Mouse (Mus musculus) midbrain, embryonic 16.5 days (tissue): ENCODE measurements around the gene Lamtor2. TPM values are rescaled to one million over a fixed set of nuclear protein-coding genes. Genes with fewer than 3 reads are reported as not detected.
A peak's percentile ranks its signal among the peaks of the same experiment; 100 is the strongest.

Experiments
- ATAC-seq: fragments of 200-750 bp; cut with Nextera tagmentation; 2 replicates; pipeline ENCODE4 v1.8.0; 2017; ENCODE audit warnings: moderate TSS enrichment
- H3K27ac ChIP-seq: fragments of 300-500 bp; sonication (generic); 2 replicates; pipeline ENCODE4 v1.5.1; 2014; ENCODE audit warnings: mild to moderate bottlenecking, low read length, mixed read lengths
- H3K27me3 ChIP-seq: fragments of 300-500 bp; sonication (generic); 2 replicates; pipeline ENCODE4 v1.6.1; 2014; ENCODE audit warnings: low read depth, low read length, mixed read lengths; ENCODE audit not compliant: control insufficient read depth, insufficient read depth
- H3K36me3 ChIP-seq: fragments of 300-500 bp; sonication (generic); 2 replicates; pipeline ENCODE4 v1.6.1; 2014; ENCODE audit warnings: mild to moderate bottlenecking, low read length, moderate library complexity, mixed read lengths; ENCODE audit not compliant: control insufficient read depth, insufficient read depth
- H3K4me1 ChIP-seq: fragments of 300-500 bp; sonication (generic); 2 replicates; pipeline ENCODE4 v1.6.1; 2014; ENCODE audit warnings: mild to moderate bottlenecking, low read length, mixed read lengths; ENCODE audit not compliant: control insufficient read depth, insufficient read depth
- H3K4me2 ChIP-seq: fragments of 300-500 bp; sonication (generic); 2 replicates; pipeline ENCODE4 v1.6.1; 2014; ENCODE audit warnings: mild to moderate bottlenecking, low read length, mixed read lengths
- H3K4me3 ChIP-seq: fragments of 300-500 bp; sonication (generic); 2 replicates; pipeline ENCODE4 v1.5.1; 2014; ENCODE audit warnings: low read depth, mild to moderate bottlenecking, low read length, moderate library complexity, mixed read lengths
- H3K9ac ChIP-seq: fragments of 300-500 bp; sonication (generic); 2 replicates; pipeline ENCODE4 v1.6.1; 2014; ENCODE audit warnings: low read depth, low read length, mixed read lengths
- H3K9me3 ChIP-seq: fragments of 300-500 bp; sonication (generic); replicated peaks from 2 replicates; pipeline ENCODE4 v1.6.1; 2014; ENCODE audit warnings: mild to moderate bottlenecking, low read length, mixed read lengths; ENCODE audit not compliant: control insufficient read depth, poor library complexity, severe bottlenecking
- WGBS: fragments of 180-500 bp; shearing (Covaris S2); extraction: QIAGEN DNeasy Blood & Tissue Kit; methylation state at CpG from one replicate; pipeline ENCODE4 v1.1.7; 2014; 5-methylcytosine and 5-hydroxymethylcytosine counted together
- polyA plus RNA-seq: library from polyadenylated mRNA; unstranded; fragments of >200 nt; fragmentation: Nextera tagmentation; extraction: Ambion mirVana; gene quantifications from 2 replicates; pipeline ENCODE4 v1.2.1, GENCODE M21; 2015

Gene Lamtor2
- polyA plus RNA-seq, 1 experiment from 2014 or later, result 193 TPM

- no peak overlapping the region for H3K4me3 ChIP-seq
- WGBS, result 38% methylated on average over 5 of the region's 5 CpGs
- no peaks in the 10 kb centered on the region for H3K27me3 ChIP-seq
- H3K27ac ChIP-seq, result peak overlapping the region; percentile 59; the same call in 1 of the 2 replicates
- no peaks in the 10 kb centered on the region for H3K9me3 ChIP-seq
- H3K36me3 ChIP-seq, result peaks cover 28% of the 10 kb centered on the region
- H3K9ac ChIP-seq, result no peak overlapping the region
- peaks cover 52% of the 10 kb centered on the region for H3K4me1 ChIP-seq
- no peak for ATAC-seq
- H3K4me2 ChIP-seq, result no peak overlapping the region
Observed at GRCm38 (mm10) chr3:88540085-88540484, 12.8 kb downstream of the Lamtor2 start.

DNA sequence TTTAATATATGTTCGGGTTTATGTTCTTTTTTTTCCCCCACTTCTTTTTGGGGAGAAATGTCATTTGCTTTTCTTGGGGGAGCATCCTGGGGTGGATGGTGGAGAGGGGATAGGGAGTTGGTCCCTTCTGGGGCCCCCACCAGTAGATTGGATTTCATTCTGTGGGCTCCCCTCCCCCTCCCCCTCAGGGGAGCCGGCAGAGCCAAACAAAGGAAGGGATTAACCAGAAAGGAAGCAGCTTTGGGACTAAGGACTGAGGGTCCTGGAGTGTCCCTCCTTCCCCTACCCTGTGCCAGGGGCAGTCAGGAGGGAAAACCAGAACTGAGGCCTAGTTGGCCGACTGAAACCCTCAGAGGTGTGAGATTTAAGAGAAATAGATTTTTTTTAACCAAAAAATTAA lies 13.5 kb downstream of the Lamtor2 start:
- Histone ChIP-seq H3K9me3 (no peaks in the 10 kb centered on the region), H3K27ac (peak overlapping the region; percentile 53; the same call in 1 of the 2 replicates), H3K9ac (no peak overlapping the region), H3K4me2 (no peak overlapping the region), H3K36me3 (peaks cover 28% of the 10 kb centered on the region), H3K4me3 (no peak overlapping the region), H3K4me1 (peaks cover 59% of the 10 kb centered on the region), H3K27me3 (no peaks in the 10 kb centered on the region)
- 1% methylated on average over 3 of the region's 3 CpGs for WGBS
- no peak for ATAC-seq

- Histone ChIP-seq H3K4me3 (no peak overlapping the region), H3K9me3 (no peaks in the 10 kb centered on the region), H3K4me1 (peaks cover 61% of the 10 kb centered on the region), H3K4me2 (no peak overlapping the region), H3K36me3 (peaks cover 28% of the 10 kb centered on the region), H3K9ac (no peak overlapping the region), H3K27ac (peak overlapping the region; percentile 53), H3K27me3 (no peaks in the 10 kb centered on the region)
- ATAC-seq, result no peak
- WGBS, result 15% methylated on average over 9 of the region's 9 CpGs
Observed at GRCm38 (mm10) chr3:88538271-88539145, 14.4 kb downstream of the Lamtor2 start.

GRCm38 (mm10) chr3:88537146-88537545 lies 15.7 kb downstream of the Lamtor2 start:
- Histone ChIP-seq H3K4me1 (peaks cover 61% of the 10 kb centered on the region), H3K27ac (0 out of 2 replicates have a peak overlapping the region, but pooled peaks have one; percentile 9), H3K4me2 (peak overlapping the region; percentile 93; the same call in 1 of the 2 replicates), H3K36me3 (peaks cover 28% of the 10 kb centered on the region), H3K9ac (peak overlapping the region; percentile 51), H3K4me3 (no peak overlapping the region; the same call in 1 of the 2 replicates), H3K9me3 (no peaks in the 10 kb centered on the region), H3K27me3 (no peaks in the 10 kb centered on the region)
- WGBS, result 56% methylated on average over 6 of the region's 6 CpGs
- no peak for ATAC-seq

- H3K27ac ChIP-seq, result peak overlapping the region; percentile 23; the same call in 1 of the 2 replicates
- H3K9ac ChIP-seq, result peak overlapping the region; percentile 51
- H3K9me3 ChIP-seq, result no peaks in the 10 kb centered on the region
- peak overlapping the region; percentile 60 for H3K4me3 ChIP-seq
- H3K4me2 ChIP-seq, result peak overlapping the region; percentile 93
- no peak for ATAC-seq
- 3% methylated on average over 63 of the region's 64 CpGs for WGBS
- H3K27me3 ChIP-seq, result no peaks in the 10 kb centered on the region
- peaks cover 28% of the 10 kb centered on the region for H3K36me3 ChIP-seq
- peaks cover 58% of the 10 kb centered on the region for H3K4me1 ChIP-seq
Observed at GRCm38 (mm10) chr3:88536103-88536930, 16.6 kb downstream of the Lamtor2 start.

DNA sequence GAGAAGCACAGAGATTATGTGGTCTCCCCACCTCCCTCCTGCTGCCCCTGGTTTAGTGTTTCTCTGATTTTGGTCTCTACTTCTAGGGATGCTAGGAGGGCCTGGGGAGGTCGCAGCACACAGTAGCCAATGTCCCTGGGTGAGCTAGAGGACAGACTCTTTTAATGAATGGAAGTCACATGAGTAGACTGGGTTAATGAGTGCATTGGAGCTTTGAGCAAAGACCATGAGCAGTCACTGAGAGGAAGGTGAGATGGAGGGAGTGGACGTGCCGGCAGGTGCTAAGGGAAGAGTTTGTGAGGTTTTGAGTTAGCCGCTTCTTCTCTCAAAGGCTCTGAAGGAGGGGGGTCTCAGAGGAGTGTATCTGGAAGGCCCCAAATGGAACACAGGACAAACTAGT lies 17.3 kb downstream of the Lamtor2 start:
- Histone ChIP-seq H3K9ac (peak overlapping the region; percentile 100), H3K4me3 (peak overlapping the region; percentile 60), H3K27ac (peak overlapping the region; percentile 47; the same call in 1 of the 2 replicates), H3K27me3 (no peaks in the 10 kb centered on the region), H3K36me3 (peaks cover 28% of the 10 kb centered on the region), H3K4me1 (peaks cover 57% of the 10 kb centered on the region), H3K4me2 (peak overlapping the region; percentile 93), H3K9me3 (no peaks in the 10 kb centered on the region)
- 16% methylated on average over 4 of the region's 4 CpGs for WGBS
- no peak for ATAC-seq

- peak overlapping the region; percentile 60 for H3K4me3 ChIP-seq
- H3K4me2 ChIP-seq, result peak overlapping the region; percentile 93
- no peaks in the 10 kb centered on the region for H3K27me3 ChIP-seq
- peak overlapping the region; percentile 47 for H3K27ac ChIP-seq
- WGBS, result 7% methylated on average over 3 of the region's 3 CpGs
- peaks cover 26% of the 10 kb centered on the region for H3K36me3 ChIP-seq
- ATAC-seq, result no peak
- H3K9me3 ChIP-seq, result no peaks in the 10 kb centered on the region
- peak overlapping the region; percentile 100 for H3K9ac ChIP-seq
- H3K4me1 ChIP-seq, result peaks cover 59% of the 10 kb centered on the region
Observed at GRCm38 (mm10) chr3:88535005-88535404, 17.9 kb downstream of the Lamtor2 start.

- no peak for ATAC-seq
- peak overlapping the region; percentile 93 for H3K4me2 ChIP-seq
- H3K9me3 ChIP-seq, result no peaks in the 10 kb centered on the region
- 0% methylated on average over 3 of the region's 5 CpGs for WGBS
- peaks cover 25% of the 10 kb centered on the region for H3K36me3 ChIP-seq
- H3K27me3 ChIP-seq, result no peaks in the 10 kb centered on the region
- peak overlapping the region; percentile 60 for H3K4me3 ChIP-seq
- peak overlapping the region; percentile 99 for H3K27ac ChIP-seq
- H3K4me1 ChIP-seq, result peaks cover 64% of the 10 kb centered on the region
- peak overlapping the region; percentile 100 for H3K9ac ChIP-seq
Observed at GRCm38 (mm10) chr3:88533706-88534105, 19.2 kb downstream of the Lamtor2 start.
